Mouse (Mus musculus): ENCODE data around the gene Eif2b1. TPM values are rescaled to one million over a fixed set of nuclear protein-coding genes. Genes with fewer than 3 reads are reported as not detected.
"Not testable (repeated sequence)": the region's sequence is repeated elsewhere in the genome, so short reads cannot be mapped to it uniquely, and the experiment has no call there.

Gene Eif2b1
- total RNA-seq, 2 experiments from 2014 or later = 33.7 to 37.2 TPM

GRCm38 (mm10) chr5:124552094-124552472 is 26.8 kb downstream of the Eif2b1 start:
- no peak for DNase-seq
- intact Hi-C loops (cut with DNase I) = no loop called here

- DNase-seq; intact Hi-C loops (cut with DNase I): not testable (repeated sequence)
These were observed 27.4 kb downstream of the Eif2b1 start for GRCm38 (mm10) chr5:124551349-124552093.

- intact Hi-C loops (cut with DNase I); DNase-seq: not testable (repeated sequence)
These were observed 28.2 kb downstream of the Eif2b1 start for GRCm38 (mm10) chr5:124550737-124551136.

- intact Hi-C loops (cut with DNase I) = loop anchor here (2.0 kb wide), 1 partner anchor 63 kb away; the partner anchor contains the start of gene Rilpl2
- no peak for DNase-seq
These were observed 37.3 kb downstream of the Eif2b1 start for GRCm38 (mm10) chr5:124541602-124541973.

GRCm38 (mm10) chr5:124540905-124541601 is 37.9 kb downstream of the Eif2b1 start:
- intact Hi-C loops (cut with DNase I) = loop anchor here (2.0 kb wide), 1 partner anchor 62 kb away; the partner anchor contains the start of gene Rilpl2
- peak; percentile 77 to 83 for DNase-seq

- intact Hi-C loops (cut with DNase I) = loop anchor here (2.0 kb wide), 1 partner anchor 62 kb away; the partner anchor contains the start of gene Rilpl2
- DNase-seq = peak; percentile 96 to 97
These were observed 38.5 kb downstream of the Eif2b1 start, which contains the start of gene Tmed2 for GRCm38 (mm10) chr5:124540383-124540786. TSS of gene Tmed2 (plus strand) at chr5:124540695.

- no peak for DNase-seq
- intact Hi-C loops (cut with DNase I) = loop anchor here (2.0 kb wide), 2 partner anchors 61 to 107 kb away; partner anchors contain the start of gene Rilpl2
These were observed 39.0 kb downstream of the Eif2b1 start for GRCm38 (mm10) chr5:124539905-124540304.

GRCm38 (mm10) chr5:124538813-124539792 is 39.8 kb downstream of the Eif2b1 start:
- intact Hi-C loops (cut with DNase I) = loop anchor here (2.0 kb wide), 1 partner anchor 106 kb away; no protein-coding TSS in a partner anchor
- peak; percentile 65 to 75 for DNase-seq

GRCm38 (mm10) chr5:124536776-124537175 is 42.2 kb downstream of the Eif2b1 start:
- intact Hi-C loops (cut with DNase I) = no loop called here
- DNase-seq = peak; percentile 72 to 75

- no peak for DNase-seq
- intact Hi-C loops (cut with DNase I) = no loop called here
These were observed 43.9 kb downstream of the Eif2b1 start for GRCm38 (mm10) chr5:124535016-124535415.

- intact Hi-C loops (cut with DNase I) = no loop called here
- no peak for DNase-seq
These were observed 46.5 kb downstream of the Eif2b1 start for GRCm38 (mm10) chr5:124532451-124532850.

- intact Hi-C loops (cut with DNase I) = loop anchor here (2.0 kb wide), 2 partner anchors 33 to 47 kb away; no protein-coding TSS in a partner anchor
- DNase-seq = no peak
These were observed 47.4 kb downstream of the Eif2b1 start for GRCm38 (mm10) chr5:124531583-124531930.

- peak; percentile 91 to 92 for DNase-seq
- intact Hi-C loops (cut with DNase I) = loop anchor here (2.0 kb wide), 2 partner anchors 32 to 46 kb away; no protein-coding TSS in a partner anchor
These were observed 48.0 kb downstream of the Eif2b1 start, which contains the start of gene Rilpl1 for GRCm38 (mm10) chr5:124530655-124531582. TSS of gene Rilpl1 (minus strand) at chr5:124531391.

- peak in 1 of 2 experiments; percentile 35 for DNase-seq
- intact Hi-C loops (cut with DNase I) = loop anchor here (2.0 kb wide), 2 partner anchors 31 to 45 kb away; no protein-coding TSS in a partner anchor
These were observed 49.2 kb downstream of the Eif2b1 start for GRCm38 (mm10) chr5:124529697-124530096.

- intact Hi-C loops (cut with DNase I) = no loop called here
- peak in 1 of 2 experiments; percentile 37 for DNase-seq
These were observed 49.7 kb downstream of the Eif2b1 start for GRCm38 (mm10) chr5:124529191-124529651.

GRCm38 (mm10) chr5:124528791-124529190 is 50.1 kb downstream of the Eif2b1 start:
- peak; percentile 49 to 67 for DNase-seq
- intact Hi-C loops (cut with DNase I) = no loop called here

GRCm38 (mm10) chr5:124528351-124528750 is 50.6 kb downstream of the Eif2b1 start:
- intact Hi-C loops (cut with DNase I) = no loop called here
- no peak for DNase-seq

- intact Hi-C loops (cut with DNase I) = no loop called here
- DNase-seq = no peak
These were observed 54.0 kb downstream of the Eif2b1 start for GRCm38 (mm10) chr5:124524943-124525342.

- intact Hi-C loops (cut with DNase I) = no loop called here
- DNase-seq = no peak
These were observed 55.9 kb downstream of the Eif2b1 start for GRCm38 (mm10) chr5:124523032-124523431.
